Mouse (Mus musculus) CH12.LX (cell line): ENCODE data around the gene Ccdc85b. TPM values are rescaled to one million over a fixed set of nuclear protein-coding genes. Genes with fewer than 3 reads are reported as not detected.

Source experiments
- DNase-seq: peaks from one replicate; pipeline ENCODE4 v3.0.0-alpha.2; 2013; ENCODE audit errors: extremely low read depth
- H3K27ac ChIP-seq: 2 replicates; pipeline ENCODE4 v1.5.1; 2012; ENCODE audit warnings: low read depth, mild to moderate bottlenecking, control low read depth, moderate library complexity; ENCODE audit not compliant: insufficient read depth
- H3K27me3 ChIP-seq: replicated peaks from 2 replicates; pipeline ENCODE3; 2012; ENCODE audit warnings: inconsistent platforms
- H3K36me3 ChIP-seq, 2 experiments: replicated peaks in 1 of 2; 2 replicates each; pipeline versions ENCODE3 to v1.6.1; 2012; ENCODE audit warnings: inconsistent platforms in 1 of 2, low read length in 1 of 2, mild to moderate bottlenecking in 1 of 2, mixed read lengths in 1 of 2, moderate library complexity in 1 of 2; ENCODE audit not compliant: control insufficient read depth in 1 of 2, insufficient read depth in 1 of 2
- H3K4me1 ChIP-seq, 2 experiments: 2 replicates each; pipeline ENCODE4 v1.6.1; 2012; ENCODE audit warnings: inconsistent platforms in 1 of 2, moderate library complexity in 1 of 2; ENCODE audit not compliant: insufficient read depth in 2 of 2, control insufficient read depth in 1 of 2
- H3K4me2 ChIP-seq: 2 replicates; pipeline ENCODE4 v1.6.1; 2012; ENCODE audit warnings: low read depth, mild to moderate bottlenecking, control low read depth; ENCODE audit not compliant: poor library complexity, insufficient read depth, severe bottlenecking
- H3K4me3 ChIP-seq, 3 experiments: fragments of 150-350 bp in 1 of 3; sonication (generic) in 1 of 3; replicated peaks in 1 of 3; 2 replicates each; pipeline versions ENCODE3 to v1.5.1; 2011 to 2012; ENCODE audit warnings: low read depth in 2 of 3, low read length in 2 of 3, mild to moderate bottlenecking in 2 of 3, moderate library complexity in 2 of 3, control low read depth in 1 of 3, improper control_type of control experiment in 1 of 3, inconsistent platforms in 1 of 3, mixed read lengths in 1 of 3; ENCODE audit not compliant: poor library complexity in 1 of 3
- H3K79me2 ChIP-seq: replicated peaks from 2 replicates; pipeline ENCODE4 v1.6.1; 2012; ENCODE audit warnings: mild to moderate bottlenecking, moderate library complexity; ENCODE audit not compliant: control insufficient read depth, poor library complexity, insufficient read depth, severe bottlenecking; ENCODE audit errors: extremely low read depth
- H3K9ac ChIP-seq: 2 replicates; pipeline ENCODE4 v1.6.1; 2012; ENCODE audit warnings: low read depth, mild to moderate bottlenecking, control low read depth, moderate library complexity; ENCODE audit not compliant: insufficient read depth
- H3K9me3 ChIP-seq: replicated peaks from 2 replicates; pipeline ENCODE3; 2012; ENCODE audit warnings: low read length, inconsistent platforms, mixed read lengths
- CHD1 ChIP-seq: IDR thresholded peaks from 2 replicates; pipeline ENCODE4 v1.6.1; 2012; ENCODE audit warnings: low read depth, low read length, improper control_type of control experiment, inconsistent platforms
- CHD2 ChIP-seq: IDR thresholded peaks from 2 replicates; pipeline ENCODE4 v1.6.1; 2011; ENCODE audit warnings: low read length, improper control_type of control experiment
- E2F4 ChIP-seq: IDR thresholded peaks from 2 replicates; pipeline ENCODE4 v1.6.1; 2011; ENCODE audit warnings: low read depth, low read length, improper control_type of control experiment; ENCODE audit not compliant: insufficient replicate concordance
- GABPA ChIP-seq: IDR thresholded peaks from 2 replicates; pipeline ENCODE4 v1.6.1; 2012; ENCODE audit warnings: low read depth, low read length, improper control_type of control experiment, inconsistent platforms; ENCODE audit not compliant: insufficient replicate concordance
- JUN ChIP-seq: IDR thresholded peaks from 2 replicates; pipeline ENCODE4 v1.6.1; 2011; ENCODE audit warnings: low read depth, mild to moderate bottlenecking, low read length, improper control_type of control experiment, moderate library complexity; ENCODE audit not compliant: insufficient read depth
- JUND ChIP-seq: conservative IDR thresholded peaks from 2 replicates; pipeline ENCODE4 v1.6.1; 2011; ENCODE audit warnings: low read depth, low read length, improper control_type of control experiment
- KAT2A ChIP-seq: IDR thresholded peaks from 2 replicates; pipeline ENCODE4 v1.6.1; 2012; ENCODE audit warnings: low read length, improper control_type of control experiment, inconsistent platforms; ENCODE audit not compliant: insufficient replicate concordance
- MAX ChIP-seq: IDR thresholded peaks from 2 replicates; pipeline ENCODE4 v1.6.1; 2011; ENCODE audit warnings: low read length, improper control_type of control experiment
- MAZ ChIP-seq: IDR thresholded peaks from 2 replicates; pipeline ENCODE4 v1.6.1; 2012; ENCODE audit warnings: low read depth, mild to moderate bottlenecking, inconsistent platforms, low read length, improper control_type of control experiment, moderate library complexity
- MEF2A ChIP-seq: IDR thresholded peaks from 2 replicates; pipeline ENCODE4 v1.6.1; 2014; ENCODE audit warnings: low read depth, mild to moderate bottlenecking, inconsistent platforms, low read length, improper control_type of control experiment, borderline replicate concordance
- MXI1 ChIP-seq: IDR thresholded peaks from 2 replicates; pipeline ENCODE4 v1.6.1; 2011; ENCODE audit warnings: mild to moderate bottlenecking, low read depth, low read length, improper control_type of control experiment
- NELFE ChIP-seq: IDR thresholded peaks from 2 replicates; pipeline ENCODE4 v1.6.1; 2011; ENCODE audit warnings: low read depth, low read length, improper control_type of control experiment
- PAX5 ChIP-seq: IDR thresholded peaks from 2 replicates; pipeline ENCODE4 v1.6.1; 2012; ENCODE audit warnings: low read length, inconsistent platforms, mixed read lengths
- POLR2AphosphoS2 ChIP-seq: IDR thresholded peaks from 2 replicates; pipeline ENCODE4 v1.6.1; 2011; ENCODE audit warnings: low read depth, low read length, improper control_type of control experiment
- RAD21 ChIP-seq: IDR thresholded peaks from 2 replicates; pipeline ENCODE4 v1.6.1; 2011; ENCODE audit warnings: low read depth, mild to moderate bottlenecking, low read length, improper control_type of control experiment, moderate library complexity
- SMC3 ChIP-seq: IDR thresholded peaks from 2 replicates; pipeline ENCODE4 v1.6.1; 2011; ENCODE audit warnings: low read depth, low read length, improper control_type of control experiment
- TBP ChIP-seq: conservative IDR thresholded peaks from 2 replicates; pipeline ENCODE4 v1.6.1; 2011; ENCODE audit warnings: low read depth, low read length, improper control_type of control experiment
- UBTF ChIP-seq: IDR thresholded peaks from 2 replicates; pipeline ENCODE4 v1.6.1; 2012; ENCODE audit warnings: low read depth, mild to moderate bottlenecking, inconsistent platforms, low read length, improper control_type of control experiment, moderate library complexity
- USF1 ChIP-seq: IDR thresholded peaks from 2 replicates; pipeline ENCODE4 v1.6.1; 2014; ENCODE audit warnings: low read depth, mild to moderate bottlenecking, inconsistent platforms, low read length, improper control_type of control experiment
- dilution Hi-C: fragments of 300-500 bp; cut with MboI; formaldehyde crosslinking; loops from 2 replicates; pipeline ENCODE4 v1.14.3; 2020; ENCODE audit warnings: low sequenced_read_pairs; ENCODE audit not compliant: extremely low pct_unique_long_range_greater_than_20kb, extremely low pct_ligation_motif_present
- in situ Hi-C: fragments of 300-500 bp; cut with MboI; formaldehyde crosslinking; loops from 3 replicates; pipeline ENCODE4 v1.14.3; 2019; ENCODE audit warnings: low sequenced_read_pairs, low pct_ligation_motif_present, low pct_unique_long_range_greater_than_20kb, mixed read lengths
- polyA plus RNA-seq: library from polyadenylated mRNA; unstranded; fragments of >175 nt; gene quantifications from 2 replicates; pipeline ENCODE4 v1.2.1, GENCODE M21; 2012; ENCODE audit warnings: low read depth; ENCODE audit not compliant: insufficient read length
- total RNA-seq, 2 experiments: library from RNA; depleted of rRNA; stranded (reverse); fragments of 300-350 nt in 1 of 2; fragments of >200 nt in 1 of 2; gene quantifications; 2 replicates each; pipeline ENCODE4 v1.2.3; 2012 to 2014

Gene Ccdc85b
- total and polyA plus RNA-seq, 3 experiments, result 2.1 to 4.2 (median 4.1) TPM

GRCm38 (mm10) chr19:5413840-5414239, 43.9 kb downstream of the Ccdc85b start:
- in situ Hi-C loops, result no loop called here
- dilution Hi-C loops, result no loop called here

GRCm38 (mm10) chr19:5411961-5412360, 45.7 kb downstream of the Ccdc85b start:
- Histone ChIP-seq H3K4me3 (no peak overlapping the region), H3K27me3 (no peaks in the 10 kb centered on the region), H3K36me3 (peaks cover 0 to 6% of the 10 kb centered on the region in 2 experiments), H3K27ac (no peak overlapping the region), H3K9ac (no peak overlapping the region), H3K4me1 (peaks cover 9 to 20% of the 10 kb centered on the region in 2 experiments; a peak in 3 of 4 replicates), H3K79me2 (no peaks in the 10 kb centered on the region), H3K9me3 (no peaks in the 10 kb centered on the region), H3K4me2 (no peak overlapping the region)
- TF ChIP-seq POLR2AphosphoS2, result no peak
- TF ChIP-seq RAD21, result no peak
- no peak for TF ChIP-seq NELFE
- no peak for TF ChIP-seq JUND
- TF ChIP-seq JUN, result no peak
- no peak for TF ChIP-seq CHD1
- no peak for TF ChIP-seq MEF2A
- TF ChIP-seq UBTF, result no peak
- in situ Hi-C loops (no loop called here), dilution Hi-C loops (no loop called here)
- no peak for DNase-seq

More at GRCm38 (mm10) chr19:5413840-5414239, 43.9 kb downstream of the Ccdc85b start:
- H3K4me1 ChIP-seq, result peaks cover 3 to 6% of the 10 kb centered on the region in 2 experiments; a peak in 2 of 4 replicates
- no peaks in the 10 kb centered on the region for H3K79me2 ChIP-seq
- peaks cover 0 to 18% of the 10 kb centered on the region in 2 experiments for H3K36me3 ChIP-seq
- no peak overlapping the region for H3K9ac ChIP-seq
- H3K4me2 ChIP-seq, result no peak overlapping the region
- H3K27me3 ChIP-seq, result no peaks in the 10 kb centered on the region
- no peak overlapping the region for H3K27ac ChIP-seq
- DNase-seq, result no peak
- H3K4me3 ChIP-seq, result no peak overlapping the region
- no peaks in the 10 kb centered on the region for H3K9me3 ChIP-seq
- TF ChIP-seq USF1 (no peak), KAT2A (no peak), CHD2 (no peak), MAZ (no peak), PAX5 (no peak), JUN (no peak), E2F4 (no peak), MAX (no peak), GABPA (no peak), SMC3 (no peak), RAD21 (no peak), MXI1 (no peak), UBTF (no peak), TBP (no peak)
